Comparison of ENCODE assay signal across 14 mouse cellular contexts in the genomic region with DNA sequence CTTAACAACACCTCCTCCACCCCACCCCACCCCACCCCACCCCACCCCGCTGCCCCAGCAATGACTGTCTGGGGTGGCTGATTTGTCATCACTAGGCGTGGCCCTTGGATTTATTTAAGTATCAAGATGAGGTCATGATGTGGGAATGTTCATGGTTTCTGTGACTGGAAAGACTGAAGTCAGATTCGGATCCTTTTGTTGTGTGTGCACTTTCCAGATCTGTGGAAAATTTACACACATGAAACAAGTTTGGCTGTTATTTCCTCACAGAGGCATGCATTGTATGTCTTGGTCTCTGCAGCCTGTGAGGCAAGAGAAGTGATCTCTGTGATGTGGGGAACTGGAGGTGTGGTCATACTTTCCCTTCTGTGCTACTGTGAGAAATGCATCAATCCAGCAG. TPM values are rescaled to one million over a fixed set of nuclear protein-coding genes. Genes with fewer than 3 reads are reported as not detected.
DNase-seq lines count a peak whose midpoint lies in the region; ATAC-seq and TF ChIP-seq lines count a peak whose summit lies in the region.
"Had no signal": no experiment of that assay in that cellular context is flagged by ENCODE, and none has a peak within 500 bp of the region (broad histone marks: within the 10 kb centered on the region; RNA-seq: fewer than 3 reads in every experiment).

No protein-coding gene starts in this region.

- H3K27ac ChIP-seq in heart, embryonic 10.5 days, result peak overlapping the region; percentile 36; the same call in 1 of the 2 replicates
- H3K27ac ChIP-seq in lung, embryonic 16.5 days (ENCODE audit: low read length), result 0 out of 2 replicates have a peak overlapping the region, but pooled peaks have one; percentile 9
- H3K27ac ChIP-seq in midbrain, embryonic 13.5 days, result no peak overlapping the region
- H3K27ac ChIP-seq: heart, adult 2 months had no signal

- no peak for ATAC-seq in lung, embryonic 16.5 days (ENCODE audit: low read depth)
- no peak for ATAC-seq in midbrain, embryonic 13.5 days
- ATAC-seq: forebrain, embryonic 14.5 days had no signal

- H3K4me3 ChIP-seq in heart, embryonic 10.5 days, result no peak overlapping the region
- no peak overlapping the region for H3K4me3 ChIP-seq in lung, embryonic 16.5 days (ENCODE audit: low read length)
- H3K4me3 ChIP-seq in lung, adult 2 months (replicated peaks; ENCODE audit: extremely low read depth, low read depth, low read length), result no peak overlapping the region
- no peak overlapping the region for H3K4me3 ChIP-seq in midbrain, embryonic 13.5 days (replicated peaks)
- H3K4me3 ChIP-seq: heart, adult 2 months had no signal

- H3K4me2 ChIP-seq in lung, embryonic 16.5 days (ENCODE audit: low read depth, low read length), result no peak overlapping the region
- no peak overlapping the region for H3K4me2 ChIP-seq in midbrain, embryonic 13.5 days (replicated peaks)

- peaks cover 71% of the 10 kb centered on the region for H3K4me1 ChIP-seq in heart, embryonic 10.5 days
- peaks cover 30% of the 10 kb centered on the region for H3K4me1 ChIP-seq in lung, embryonic 16.5 days (replicated peaks; ENCODE audit: control insufficient read depth, insufficient read depth, low read length)
- H3K4me1 ChIP-seq in lung, adult 2 months (ENCODE audit: control insufficient read depth, insufficient read depth, low read length), result peaks cover 29% of the 10 kb centered on the region
- H3K4me1 ChIP-seq in midbrain, embryonic 13.5 days (replicated peaks), result no peaks in the 10 kb centered on the region

- H3K9ac ChIP-seq in lung, embryonic 16.5 days (ENCODE audit: low read length), result no peak overlapping the region
- H3K9ac ChIP-seq in midbrain, embryonic 13.5 days (replicated peaks), result no peak overlapping the region

- no peak for TF ChIP-seq CTCF in lung, adult 2 months (IDR thresholded peaks at IDR 0.05; ENCODE audit: insufficient read depth, low read length)

- H3K27me3 ChIP-seq in heart, embryonic 10.5 days (ENCODE audit: insufficient read depth, poor library complexity, severe bottlenecking), result no peaks in the 10 kb centered on the region
- H3K27me3 ChIP-seq in lung, embryonic 16.5 days (ENCODE audit: control insufficient read depth, insufficient read depth, low read depth, low read length), result no peaks in the 10 kb centered on the region
- no peaks in the 10 kb centered on the region for H3K27me3 ChIP-seq in midbrain, embryonic 13.5 days
- H3K27me3 ChIP-seq: CH12.LX had no signal

- H3K36me3 ChIP-seq in heart, embryonic 10.5 days, result peaks cover 52% of the 10 kb centered on the region
- H3K36me3 ChIP-seq in lung, embryonic 16.5 days (ENCODE audit: control insufficient read depth, insufficient read depth, low read length), result no peaks in the 10 kb centered on the region
- H3K36me3 ChIP-seq in midbrain, embryonic 13.5 days, result no peaks in the 10 kb centered on the region

- intact Hi-C loops in heart, postnatal 25 days (cut with DNase I), result no loop called here

- TF ChIP-seq POLR2A in lung, adult 2 months (IDR thresholded peaks at IDR 0.05; ENCODE audit: borderline replicate concordance, extremely low read depth, low read depth, low read length), result no peak

- 76% methylated on average over 3 of the region's 3 CpGs for WGBS in heart, embryonic 10.5 days
- WGBS in lung, embryonic 16.5 days, result 43% methylated on average over 3 of the region's 3 CpGs
- WGBS in lung, adult 2 months, result 23% methylated on average over 3 of the region's 3 CpGs
- 87% methylated on average over 3 of the region's 3 CpGs for WGBS in midbrain, embryonic 13.5 days

- no peaks in the 10 kb centered on the region for H3K9me3 ChIP-seq in heart, embryonic 10.5 days
- no peaks in the 10 kb centered on the region for H3K9me3 ChIP-seq in lung, embryonic 16.5 days (ENCODE audit: control insufficient read depth, low read length)
- no peaks in the 10 kb centered on the region for H3K9me3 ChIP-seq in midbrain, embryonic 13.5 days

- DNase-seq in heart, embryonic 10.5 days (ENCODE audit: low spot score), result no peak
- DNase-seq in heart, postnatal 25 days (ENCODE audit: low spot score), result no peak
- DNase-seq in lung, adult 2 months, result no peak
- DNase-seq in lung, postnatal 36 days, result peak; percentile 49
- peak; percentile 54 for DNase-seq in thymus, postnatal 14 days
- no peak for DNase-seq in right cerebral cortex, postnatal 10 days (ENCODE audit: low spot score in 2 of 2)
- DNase-seq: adrenal gland, adult 8-10 months; cerebellum, postnatal 14 days; heart, adult 2 months; spleen, adult 18-20 months had no signal

RNA-seq across cellular contexts. Expression of a gene that starts 49.6 kb away (rescaled TPM):
- polyA plus RNA-seq in heart, embryonic 10.5 days (2016; fragmentation: Nextera tagmentation; extraction: Ambion mirVana), result 1.3 and 2.9 TPM in 2 replicates
- under 1 TPM in 1 of 2 experiments, not detected in 1; 0.10 TPM for total RNA-seq in heart, postnatal 25 days (2021)
- 1.3 and 1.7 TPM in 2 replicates for polyA plus RNA-seq in lung, embryonic 16.5 days (2015; fragmentation: Nextera tagmentation; extraction: Ambion mirVana)
- polyA plus RNA-seq in lung, adult 2 months (2012; rRNA removed), result not detected in 2 replicates
- polyA plus RNA-seq in midbrain, embryonic 13.5 days (2015; fragmentation: Nextera tagmentation; extraction: Ambion mirVana), result 0.34 and 0.45 TPM in 2 replicates
- total RNA-seq: adrenal gland, adult 8-10 months; heart, adult 2 months had no signal
- polyA plus RNA-seq: heart, adult 2 months had no signal

Comparison
In these comparisons a context has a peak if more than half of its experiments do, and no peak if none do; other contexts are left out.
1. DNase-seq: peak in lung, postnatal 36 days (single experiment) and thymus, postnatal 14 days (single experiment); none in heart, embryonic 10.5 days (single experiment), heart, postnatal 25 days (single experiment), lung, adult 2 months (single experiment) and right cerebral cortex, postnatal 10 days (0 of 2).